9 mouse cellular contexts compared by ENCODE assay signal in the genomic region with DNA sequence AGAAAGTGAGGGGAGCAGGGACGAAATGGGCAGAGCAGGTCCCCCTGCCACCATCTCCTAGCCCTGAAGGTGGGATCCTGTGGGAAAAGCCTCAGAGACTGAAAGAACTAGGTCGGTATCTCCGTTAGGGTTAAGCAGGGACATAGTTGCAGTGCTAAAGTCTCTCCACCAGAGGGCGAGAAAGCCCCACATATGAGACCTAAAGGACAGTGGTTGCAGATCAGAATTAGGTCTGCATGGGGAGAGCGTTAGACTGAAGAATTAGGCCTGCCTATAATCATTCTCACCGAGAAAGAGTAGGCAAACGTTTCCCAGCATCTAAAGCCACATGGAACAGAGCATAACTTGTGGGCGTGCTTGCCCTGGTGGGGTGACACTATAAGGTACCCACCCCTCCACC.
DNase-seq lines count a peak whose midpoint lies in the region; ATAC-seq and TF ChIP-seq lines count a peak whose summit lies in the region.
"Had no signal": no experiment of that assay in that cellular context is flagged by ENCODE, and none has a peak within 500 bp of the region (broad histone marks: within the 10 kb centered on the region; RNA-seq: fewer than 3 reads in every experiment).

No protein-coding gene starts in this region.

- 9% methylated on average over 8 of the region's 8 CpGs for WGBS in heart, embryonic 13.5 days
- 7% methylated on average over 8 of the region's 8 CpGs for WGBS in kidney, embryonic 16.5 days
- WGBS in midbrain, postnatal 0 days, result 13% methylated on average over 8 of the region's 8 CpGs
- 11% methylated on average over 8 of the region's 8 CpGs for WGBS in stomach, embryonic 15.5 days

- H3K27ac ChIP-seq in heart, embryonic 13.5 days (replicated peaks), result no peak overlapping the region
- no peak overlapping the region for H3K27ac ChIP-seq in kidney, embryonic 16.5 days (ENCODE audit: low read length)
- no peak overlapping the region for H3K27ac ChIP-seq in midbrain, postnatal 0 days (ENCODE audit: low read depth, low read length)
- no peak overlapping the region for H3K27ac ChIP-seq in stomach, embryonic 15.5 days
- H3K27ac ChIP-seq: embryonic facial prominence, embryonic 12.5 days had no signal

- no peaks in the 10 kb centered on the region for H3K4me1 ChIP-seq in heart, embryonic 13.5 days
- H3K4me1 ChIP-seq in kidney, embryonic 16.5 days (ENCODE audit: insufficient read depth, low read length), result no peaks in the 10 kb centered on the region
- H3K4me1 ChIP-seq in midbrain, postnatal 0 days (ENCODE audit: insufficient read depth, low read length), result no peaks in the 10 kb centered on the region
- H3K4me1 ChIP-seq in stomach, embryonic 15.5 days, result no peaks in the 10 kb centered on the region

- H3K27me3 ChIP-seq in heart, embryonic 13.5 days (replicated peaks), result peaks cover 26% of the 10 kb centered on the region
- H3K27me3 ChIP-seq in kidney, embryonic 16.5 days (ENCODE audit: insufficient read depth, low read length), result peaks cover 5% of the 10 kb centered on the region; the same call in 1 of the 2 replicates
- no peaks in the 10 kb centered on the region for H3K27me3 ChIP-seq in midbrain, postnatal 0 days (ENCODE audit: insufficient read depth, low read length)
- no peaks in the 10 kb centered on the region for H3K27me3 ChIP-seq in stomach, embryonic 15.5 days (replicated peaks)

- no peaks in the 10 kb centered on the region for H3K36me3 ChIP-seq in heart, embryonic 13.5 days
- no peaks in the 10 kb centered on the region for H3K36me3 ChIP-seq in kidney, embryonic 16.5 days (ENCODE audit: insufficient read depth, low read length)
- H3K36me3 ChIP-seq in midbrain, postnatal 0 days (ENCODE audit: insufficient read depth, low read length), result no peaks in the 10 kb centered on the region
- no peaks in the 10 kb centered on the region for H3K36me3 ChIP-seq in stomach, embryonic 15.5 days
- H3K36me3 ChIP-seq: embryonic facial prominence, embryonic 12.5 days had no signal

- H3K9me3 ChIP-seq in heart, embryonic 13.5 days, result no peaks in the 10 kb centered on the region
- no peaks in the 10 kb centered on the region for H3K9me3 ChIP-seq in kidney, embryonic 16.5 days (ENCODE audit: low read length)
- no peaks in the 10 kb centered on the region for H3K9me3 ChIP-seq in midbrain, postnatal 0 days (ENCODE audit: low read length)
- H3K9me3 ChIP-seq in stomach, embryonic 15.5 days, result no peaks in the 10 kb centered on the region
- H3K9me3 ChIP-seq: embryonic facial prominence, embryonic 12.5 days had no signal

- peak; percentile 98 for TF ChIP-seq CTCF in midbrain, postnatal 0 days (IDR thresholded peaks at IDR 0.05)

- peak overlapping the region; percentile 43 for H3K4me2 ChIP-seq in heart, embryonic 13.5 days
- no peak overlapping the region for H3K4me2 ChIP-seq in kidney, embryonic 16.5 days (replicated peaks; ENCODE audit: low read depth, low read length)
- no peak overlapping the region for H3K4me2 ChIP-seq in midbrain, postnatal 0 days (ENCODE audit: low read depth, low read length, poor library complexity, severe bottlenecking)
- H3K4me2 ChIP-seq in stomach, embryonic 15.5 days, result no peak overlapping the region
- H3K4me2 ChIP-seq: embryonic facial prominence, embryonic 12.5 days had no signal

- DNase-seq in B cell, adult 2 months, result peak; percentile 56 to 57
- peak; percentile 64 for DNase-seq in adrenal gland, adult 2 months
- peak; percentile 48 for DNase-seq in embryo, embryonic 11.5 days (ENCODE audit: low read depth, low spot score)
- DNase-seq in liver, result peak; percentile 81
- peak; percentile 86 for DNase-seq in midbrain, postnatal 0 days (ENCODE audit: low spot score)

- H3K9ac ChIP-seq in heart, embryonic 13.5 days, result no peak overlapping the region
- H3K9ac ChIP-seq in kidney, embryonic 16.5 days (replicated peaks; ENCODE audit: low read length), result no peak overlapping the region
- no peak overlapping the region for H3K9ac ChIP-seq in midbrain, postnatal 0 days (replicated peaks; ENCODE audit: low read length, poor library complexity, severe bottlenecking)
- H3K9ac ChIP-seq in stomach, embryonic 15.5 days, result no peak overlapping the region
- H3K9ac ChIP-seq: embryonic facial prominence, embryonic 12.5 days had no signal

- ATAC-seq in heart, embryonic 13.5 days (ENCODE audit: extremely low read depth, insufficient number of reproducible peaks, low FRiP score, low TSS enrichment), result no peak
- ATAC-seq in kidney, embryonic 16.5 days (ENCODE audit: low FRiP score, low TSS enrichment), result peak; percentile 57; the same call in 1 of the 2 replicates
- peak; percentile 50; the same call in 1 of the 2 replicates for ATAC-seq in midbrain, postnatal 0 days (ENCODE audit: low FRiP score)
- peak; percentile 50; the same call in 1 of the 2 replicates for ATAC-seq in stomach, embryonic 15.5 days (ENCODE audit: insufficient read depth, low FRiP score, low read depth)

- H3K4me3 ChIP-seq in heart, embryonic 13.5 days, result no peak overlapping the region
- no peak overlapping the region for H3K4me3 ChIP-seq in kidney, embryonic 16.5 days (ENCODE audit: low read length)
- H3K4me3 ChIP-seq in midbrain, postnatal 0 days (ENCODE audit: low read depth, low read length), result no peak overlapping the region
- no peak overlapping the region for H3K4me3 ChIP-seq in stomach, embryonic 15.5 days (replicated peaks)
- H3K4me3 ChIP-seq: embryonic facial prominence, embryonic 12.5 days had no signal
